Mouse (Mus musculus) heart, embryonic 15.5 days (tissue): ENCODE measurements around the gene Gm7534. TPM values are rescaled to one million over a fixed set of nuclear protein-coding genes. Genes with fewer than 3 reads are reported as not detected.

ENCODE experiments used
- ATAC-seq: fragments of 200-750 bp; cut with Nextera tagmentation; replicated peaks from 2 replicates; pipeline ENCODE4 v1.8.0; 2017; ENCODE audit warnings: low read depth, moderate TSS enrichment; ENCODE audit not compliant: insufficient number of reproducible peaks, insufficient read depth, low FRiP score
- H3K27ac ChIP-seq: fragments of 300-500 bp; sonication (generic); 2 replicates; pipeline ENCODE4 v1.5.1; 2015; ENCODE audit warnings: mild to moderate bottlenecking, inconsistent platforms
- H3K27me3 ChIP-seq: fragments of 300-500 bp; sonication (generic); 2 replicates; pipeline ENCODE4 v1.6.1; 2015; ENCODE audit warnings: inconsistent platforms
- H3K36me3 ChIP-seq: fragments of 300-500 bp; sonication (generic); 2 replicates; pipeline ENCODE4 v1.6.1; 2015; ENCODE audit warnings: mild to moderate bottlenecking, inconsistent platforms
- H3K4me1 ChIP-seq: fragments of 300-500 bp; sonication (generic); replicated peaks from 2 replicates; pipeline ENCODE4 v1.6.1; 2015; ENCODE audit warnings: inconsistent platforms
- H3K4me2 ChIP-seq: fragments of 300-500 bp; sonication (generic); 2 replicates; pipeline ENCODE4 v1.6.1; 2015; ENCODE audit warnings: inconsistent platforms, mild to moderate bottlenecking, moderate library complexity
- H3K4me3 ChIP-seq: fragments of 300-500 bp; sonication (generic); 2 replicates; pipeline ENCODE4 v1.5.1; 2015; ENCODE audit warnings: mild to moderate bottlenecking, inconsistent platforms
- H3K9ac ChIP-seq: fragments of 300-500 bp; sonication (generic); 2 replicates; pipeline ENCODE4 v1.6.1; 2015; ENCODE audit warnings: mild to moderate bottlenecking, inconsistent platforms
- H3K9me3 ChIP-seq: fragments of 300-500 bp; sonication (generic); replicated peaks from 2 replicates; pipeline ENCODE4 v1.6.1; 2016; ENCODE audit warnings: inconsistent platforms
- WGBS: fragments of 180-500 bp; shearing (Covaris S2); methylation state at CpG from one replicate; pipeline ENCODE4 v1.1.7; 2015; ENCODE audit warnings: mixed read lengths; 5-methylcytosine and 5-hydroxymethylcytosine counted together
- polyA plus RNA-seq: library from polyadenylated mRNA; unstranded; fragments of >200 nt; fragmentation: Nextera tagmentation; extraction: Ambion mirVana; gene quantifications from 2 replicates; pipeline ENCODE4 v1.2.1, GENCODE M21; 2015

The Gm7534 gene
- polyA plus RNA-seq, 1 experiment from 2014 or later: not detected

DNA sequence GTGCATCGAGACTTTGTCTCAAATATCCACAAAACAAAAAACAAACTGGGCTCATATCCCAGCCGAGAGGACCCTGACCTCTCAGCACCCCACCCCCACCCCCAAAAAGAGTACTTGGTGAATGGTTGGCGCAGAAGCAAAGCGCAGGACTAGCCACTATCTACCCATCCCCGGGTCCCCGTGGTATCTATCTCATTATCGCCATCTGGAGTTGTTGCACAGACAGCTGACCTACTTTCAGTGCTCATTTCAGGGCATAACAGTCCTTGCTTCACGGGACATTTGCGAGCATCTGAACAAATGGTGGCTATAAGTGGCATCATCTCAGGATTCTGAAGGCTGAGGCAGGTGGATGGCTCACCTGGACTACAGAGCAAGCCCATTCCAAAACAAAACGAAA is 35.9 kb upstream of the Gm7534 start:
- WGBS: 11% methylated on average over 10 of the region's 10 CpGs
- no peaks in the 10 kb centered on the region for H3K36me3 ChIP-seq
- H3K9me3 ChIP-seq: no peaks in the 10 kb centered on the region
- peaks cover 13% of the 10 kb centered on the region for H3K4me1 ChIP-seq
- ATAC-seq: no peak
- peaks cover 11% of the 10 kb centered on the region for H3K27me3 ChIP-seq
- peak overlapping the region; percentile 74 for H3K4me2 ChIP-seq
- peak overlapping the region; percentile 44 for H3K4me3 ChIP-seq
- H3K27ac ChIP-seq: no peak overlapping the region
- no peak overlapping the region for H3K9ac ChIP-seq

DNA sequence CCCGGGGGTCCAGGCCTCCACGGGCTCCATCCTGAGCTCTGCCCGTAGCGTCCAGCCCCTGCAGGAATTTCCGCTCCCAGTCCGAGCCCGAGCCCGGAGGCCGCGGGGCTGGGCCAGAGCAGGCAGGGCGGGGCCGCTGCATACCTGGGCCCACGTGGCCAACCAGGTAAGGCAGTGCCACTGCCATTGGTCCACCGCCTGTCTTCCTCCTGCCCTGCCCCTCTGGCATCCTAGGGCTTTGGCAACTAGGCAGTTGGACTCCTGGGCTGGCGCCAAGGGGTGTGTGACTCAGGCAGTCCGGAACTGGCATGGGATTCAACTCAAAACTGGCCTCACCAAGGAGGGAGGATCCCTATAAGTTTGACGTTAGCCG is 35.5 kb upstream of the Gm7534 start, which contains the start of gene Cnksr1:
TSS of gene Cnksr1 (minus strand) at position 121 of the 373 bp plus-strand sequence.
- H3K27me3 ChIP-seq: peaks cover 11% of the 10 kb centered on the region
- peaks cover 13% of the 10 kb centered on the region for H3K4me1 ChIP-seq
- no peaks in the 10 kb centered on the region for H3K9me3 ChIP-seq
- H3K27ac ChIP-seq: no peak within 1 kb of the TSS
- 1% methylated on average over 18 of the region's 18 CpGs for WGBS
- peak within 1 kb of the TSS; percentile 44 for H3K4me3 ChIP-seq
- ATAC-seq: peak; percentile 62
- H3K9ac ChIP-seq: peak within 1 kb of the TSS; percentile 32
- no peaks in the 10 kb centered on the region for H3K36me3 ChIP-seq
- peak within 1 kb of the TSS; percentile 74 for H3K4me2 ChIP-seq

DNA sequence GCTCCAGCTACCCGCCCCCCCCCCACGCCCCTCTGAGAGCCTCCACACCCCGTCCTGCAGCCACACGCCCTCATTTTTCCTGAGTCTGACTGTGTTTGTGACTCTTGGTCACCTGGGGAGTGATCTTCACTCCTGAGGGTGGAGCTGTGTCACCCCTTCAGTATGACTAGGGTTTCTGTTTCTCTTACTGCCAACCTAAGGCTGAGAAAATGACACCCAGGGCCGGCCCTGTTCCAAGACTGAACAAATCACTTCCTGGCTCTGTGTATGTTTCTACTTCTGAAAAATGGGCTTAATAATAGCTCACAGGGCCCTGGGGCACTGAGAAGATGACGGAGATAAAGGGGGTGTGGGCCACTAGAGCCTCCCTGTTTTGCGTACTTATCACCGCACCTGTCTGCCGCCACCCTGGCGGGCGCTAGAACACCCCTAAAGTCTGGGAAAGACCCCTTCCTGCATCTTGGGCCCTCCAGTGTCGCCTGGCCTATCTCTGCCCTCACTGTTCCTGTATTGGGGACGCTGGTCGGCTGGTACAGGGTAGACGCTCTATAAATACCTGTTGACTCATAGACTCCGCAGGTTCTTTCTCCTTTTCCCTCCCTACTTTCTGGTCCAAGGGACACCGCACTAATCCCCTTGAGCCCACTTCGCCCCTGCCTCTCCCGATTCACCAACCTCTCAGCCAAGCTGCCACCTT is 34.9 kb upstream of the Gm7534 start:
- peak overlapping the region; percentile 74 for H3K4me2 ChIP-seq
- ATAC-seq: no peak
- no peaks in the 10 kb centered on the region for H3K9me3 ChIP-seq
- H3K27ac ChIP-seq: no peak overlapping the region
- H3K4me1 ChIP-seq: peaks cover 13% of the 10 kb centered on the region
- H3K4me3 ChIP-seq: peak overlapping the region; percentile 44
- peaks cover 11% of the 10 kb centered on the region for H3K27me3 ChIP-seq
- peak overlapping the region; percentile 32 for H3K9ac ChIP-seq
- 26% methylated on average over 19 of the region's 19 CpGs for WGBS
- H3K36me3 ChIP-seq: no peaks in the 10 kb centered on the region

DNA sequence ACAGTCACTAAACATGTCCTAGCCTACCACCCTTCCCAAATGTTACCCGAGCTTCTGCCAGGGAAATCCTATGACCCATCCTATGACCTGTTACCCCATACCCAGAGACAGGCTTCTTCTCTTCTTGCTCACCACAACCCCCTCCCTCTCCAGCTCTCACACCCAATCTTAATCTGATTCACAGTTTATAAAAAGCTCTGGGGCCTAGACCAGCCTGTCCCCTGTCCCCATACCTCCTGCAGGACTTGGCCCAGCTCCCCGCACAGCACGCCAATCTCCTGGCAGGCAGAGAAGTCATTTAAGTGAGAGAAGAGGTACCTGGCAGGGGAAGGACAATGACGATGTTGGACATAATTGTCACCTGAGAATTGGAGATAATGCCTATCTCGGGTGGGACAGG is 32.1 kb upstream of the Gm7534 start:
- no peak overlapping the region for H3K9ac ChIP-seq
- WGBS: 57% methylated on average over 5 of the region's 5 CpGs
- H3K4me2 ChIP-seq: no peak overlapping the region
- no peak overlapping the region for H3K4me3 ChIP-seq
- H3K9me3 ChIP-seq: no peaks in the 10 kb centered on the region
- H3K4me1 ChIP-seq: peaks cover 13% of the 10 kb centered on the region
- H3K27me3 ChIP-seq: peaks cover 11% of the 10 kb centered on the region
- no peak for ATAC-seq
- H3K27ac ChIP-seq: no peak overlapping the region
- no peaks in the 10 kb centered on the region for H3K36me3 ChIP-seq

DNA sequence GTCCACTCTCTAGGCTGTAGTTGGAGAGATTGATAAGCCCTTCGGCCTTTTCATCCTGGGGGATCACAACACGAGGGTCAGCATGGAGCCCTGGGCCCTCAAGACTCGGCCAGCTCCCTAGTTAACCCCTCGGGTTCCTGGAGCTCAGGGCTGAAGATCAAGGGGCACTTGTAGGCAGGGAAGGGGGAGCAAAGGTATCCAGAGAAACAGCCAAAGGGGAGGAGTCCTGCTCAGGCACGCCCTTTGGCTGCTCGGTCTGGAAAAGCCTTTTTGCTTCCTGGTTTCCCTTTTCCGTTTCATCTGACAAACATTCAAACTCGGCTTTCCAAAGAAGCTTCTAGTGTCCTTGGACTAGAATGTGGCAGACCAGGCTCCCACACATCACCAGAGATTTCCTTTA is 27.6 kb upstream of the Gm7534 start:
- H3K4me2 ChIP-seq: no peak overlapping the region
- H3K4me3 ChIP-seq: no peak overlapping the region

DNA sequence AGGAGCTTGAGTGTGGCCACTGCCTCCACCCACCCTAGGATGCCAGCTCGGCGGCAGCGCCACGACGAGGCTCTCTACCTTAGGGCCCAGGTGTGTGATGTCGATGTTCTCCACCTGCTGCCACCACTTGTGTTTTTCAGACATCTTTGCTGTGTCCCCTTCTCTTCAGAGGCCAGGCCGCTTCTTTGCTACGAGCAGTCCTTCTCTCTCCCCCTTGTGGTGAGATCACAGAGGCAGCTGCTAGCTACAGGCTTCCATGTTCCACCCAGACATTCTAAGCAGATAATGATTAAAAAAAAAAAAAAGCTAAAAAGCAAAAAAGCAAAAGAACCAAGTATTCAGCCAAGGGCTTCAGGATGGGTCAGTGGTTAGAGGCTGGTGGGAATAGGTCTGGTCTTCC is 24.4 kb upstream of the Gm7534 start, which contains the start of gene Catsper4:
TSS of gene Catsper4 (minus strand) at position 190 of the 400 bp plus-strand sequence.
- no peaks in the 10 kb centered on the region for H3K4me1 ChIP-seq
- 64% methylated on average over 8 of the region's 8 CpGs for WGBS
- no peak within 1 kb of the TSS for H3K9ac ChIP-seq

More for the DNA sequence above, 27.6 kb upstream of the Gm7534 start:
- H3K4me1 ChIP-seq: no peaks in the 10 kb centered on the region
- H3K27ac ChIP-seq: no peak overlapping the region
- ATAC-seq: no peak
- H3K9ac ChIP-seq: no peak overlapping the region
- WGBS: 23% methylated on average over 8 of the region's 8 CpGs
- no peaks in the 10 kb centered on the region for H3K36me3 ChIP-seq
- no peaks in the 10 kb centered on the region for H3K9me3 ChIP-seq
- peaks cover 5% of the 10 kb centered on the region; the same call in 1 of the 2 replicates for H3K27me3 ChIP-seq

DNA sequence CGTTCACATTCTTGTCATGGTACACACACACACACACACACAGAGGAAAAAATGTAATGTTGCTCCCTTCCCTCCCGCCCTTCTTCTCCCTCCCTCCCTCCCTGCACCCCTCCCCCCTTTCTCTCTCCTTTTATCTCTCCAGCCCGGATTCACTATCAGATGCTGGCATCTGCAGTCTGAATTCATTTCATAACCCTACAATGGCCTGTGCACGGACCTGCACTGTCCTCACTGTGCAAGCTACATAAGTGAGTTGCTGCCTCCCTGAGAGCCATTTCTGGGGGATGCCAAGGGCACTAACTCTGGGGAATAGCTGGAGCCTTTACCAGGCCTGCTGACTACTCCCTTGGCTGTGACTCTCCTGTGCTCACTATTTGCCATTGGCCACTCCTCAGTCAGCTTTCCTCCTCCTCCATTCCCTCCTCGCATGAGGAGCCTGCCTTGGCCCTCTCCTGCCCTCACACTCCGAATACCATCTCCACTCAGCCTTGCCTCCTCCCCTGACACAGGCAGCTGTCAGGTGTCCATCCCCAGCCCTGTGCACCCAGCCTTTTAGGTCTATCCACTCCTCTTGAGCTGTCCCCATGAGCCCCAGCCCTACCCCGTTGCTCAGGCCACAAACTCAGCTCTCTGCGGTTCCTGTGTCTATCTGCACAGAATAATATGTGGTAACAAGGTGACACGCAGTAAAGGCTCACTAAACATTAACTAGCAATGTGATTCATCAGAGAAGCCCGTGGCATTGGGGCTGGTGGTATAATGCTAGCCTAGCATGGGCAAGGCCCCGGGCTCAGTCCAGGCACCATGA is 20.2 kb upstream of the Gm7534 start:
- Histone ChIP-seq H3K4me2 (no peak overlapping the region), H3K4me3 (no peak overlapping the region), H3K9me3 (no peaks in the 10 kb centered on the region), H3K27me3 (no peaks in the 10 kb centered on the region), H3K36me3 (no peaks in the 10 kb centered on the region), H3K9ac (no peak overlapping the region), H3K27ac (no peak overlapping the region), H3K4me1 (no peaks in the 10 kb centered on the region)
- no peak for ATAC-seq
- WGBS: 58% methylated on average over 11 of the region's 11 CpGs

More for the DNA sequence above, 24.4 kb upstream of the Gm7534 start, which contains the start of gene Catsper4:
- Histone ChIP-seq H3K4me2 (no peak within 1 kb of the TSS), H3K4me3 (no peak within 1 kb of the TSS), H3K9me3 (no peaks in the 10 kb centered on the region), H3K27me3 (0 out of 2 replicates have a peak, but pooled peaks cover 2% of the 10 kb centered on the region), H3K27ac (no peak within 1 kb of the TSS), H3K36me3 (no peaks in the 10 kb centered on the region)
- no peak for ATAC-seq

DNA sequence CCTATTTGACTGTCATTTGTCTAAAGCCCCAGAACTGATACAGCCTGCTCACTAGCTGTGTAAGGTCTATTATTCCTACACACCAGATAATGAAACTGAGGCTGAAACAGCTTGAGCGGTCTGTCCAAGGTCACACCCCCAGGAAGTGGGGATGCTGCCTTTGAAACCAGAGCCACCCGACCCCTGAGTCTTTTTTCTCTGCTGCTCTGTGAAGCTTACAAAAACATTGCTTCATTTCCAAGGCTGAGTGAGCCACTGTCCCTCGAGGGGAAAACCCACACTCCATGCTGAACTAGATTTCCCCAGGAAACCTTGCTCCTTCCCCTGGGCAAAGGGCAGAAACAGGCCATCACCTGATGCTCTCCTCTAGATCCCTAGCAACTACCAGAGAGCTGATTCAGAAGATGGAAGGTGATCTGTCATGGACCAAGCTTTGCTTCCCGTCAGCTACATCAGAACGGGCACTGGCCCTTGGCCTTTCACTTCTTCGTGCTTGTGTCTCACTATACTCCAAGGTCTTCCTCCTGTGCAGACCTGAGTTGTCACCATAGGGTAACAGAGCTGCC is 3.8 kb upstream of the Gm7534 start:
- Histone ChIP-seq H3K9ac (no peak overlapping the region), H3K4me3 (no peak overlapping the region), H3K4me2 (no peak overlapping the region), H3K9me3 (no peaks in the 10 kb centered on the region), H3K27me3 (0 out of 2 replicates have a peak, but pooled peaks cover 5% of the 10 kb centered on the region), H3K4me1 (no peaks in the 10 kb centered on the region), H3K27ac (no peak overlapping the region), H3K36me3 (no peaks in the 10 kb centered on the region)
- WGBS: 49% methylated on average over 6 of the region's 6 CpGs
- no peak for ATAC-seq

DNA sequence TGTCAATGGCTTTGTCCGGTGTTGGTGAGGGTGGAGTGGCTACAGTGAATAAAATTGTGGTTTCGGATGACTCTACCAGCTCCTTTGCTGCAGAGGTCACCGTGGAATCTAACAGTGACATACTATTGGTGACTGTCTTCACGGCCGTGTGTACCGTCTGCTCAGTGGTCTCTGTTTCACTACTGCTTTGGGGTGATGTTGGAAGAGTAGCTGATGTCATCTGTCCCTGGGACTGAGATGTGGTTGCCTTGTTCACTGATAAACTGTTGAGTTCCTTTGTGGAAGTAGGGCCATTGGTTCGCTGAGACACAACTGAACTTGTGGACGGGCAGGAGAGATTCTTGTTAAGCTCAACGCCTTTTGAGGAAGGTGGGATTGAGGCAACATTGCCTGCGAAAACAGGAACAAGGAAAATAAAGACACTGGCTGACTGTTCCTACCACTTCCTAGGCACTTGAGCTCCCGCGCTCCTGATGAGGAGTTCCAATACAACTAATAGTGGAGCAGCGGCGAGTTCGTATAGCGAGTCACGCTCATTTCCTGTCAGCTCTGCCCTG is 614 bp upstream of the Gm7534 start:
- Histone ChIP-seq H3K27me3 (0 out of 2 replicates have a peak, but pooled peaks cover 3% of the 10 kb centered on the region), H3K4me1 (no peaks in the 10 kb centered on the region), H3K9me3 (no peaks in the 10 kb centered on the region), H3K4me3 (no peak overlapping the region), H3K36me3 (no peaks in the 10 kb centered on the region), H3K9ac (no peak overlapping the region), H3K27ac (no peak overlapping the region), H3K4me2 (no peak overlapping the region)
- WGBS: 86% methylated on average over 17 of the region's 17 CpGs
- ATAC-seq: no peak

DNA sequence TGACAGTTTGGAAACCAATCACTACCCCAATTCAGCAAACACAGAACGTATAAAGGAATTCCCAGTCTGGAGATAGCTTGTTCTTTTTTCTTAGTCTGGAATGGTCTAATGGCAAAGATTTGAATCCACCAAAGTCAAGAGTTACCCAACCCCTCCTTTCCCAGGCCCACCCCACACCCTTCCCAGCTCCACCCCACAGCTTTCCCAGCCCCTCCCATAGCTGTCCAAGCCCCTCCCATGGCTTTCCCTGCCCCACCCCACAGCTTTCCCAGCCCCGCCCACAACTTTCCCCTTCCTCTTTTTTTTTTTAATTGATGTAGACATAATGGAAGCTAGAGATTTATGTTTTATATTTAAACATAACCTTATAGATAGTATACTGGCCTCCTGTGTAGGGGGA is 3.4 kb downstream of the Gm7534 start:
- WGBS: 70% methylated on average over 2 of the region's 2 CpGs

DNA sequence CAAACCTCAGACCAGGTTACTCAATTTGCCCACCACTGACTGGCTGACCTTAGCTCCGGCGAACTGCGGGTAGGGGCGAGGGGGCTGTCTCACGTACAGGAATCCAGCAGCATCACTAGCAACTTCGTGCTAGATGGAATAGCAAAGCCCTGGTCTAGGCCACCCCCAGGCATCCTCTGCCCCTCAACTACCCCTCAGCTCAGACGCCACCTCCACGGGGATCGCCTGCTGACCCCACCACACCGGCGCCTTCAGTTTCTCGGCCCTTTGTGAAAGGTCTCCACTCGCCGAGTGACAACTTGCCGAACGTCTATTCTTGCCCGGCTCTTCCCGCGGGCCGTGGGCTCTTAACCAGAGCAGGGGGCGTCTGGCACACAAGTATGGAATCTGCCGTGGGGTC is 16.5 kb downstream of the Gm7534 start:
- Histone ChIP-seq H3K4me3 (peak overlapping the region; percentile 92), H3K27me3 (no peaks in the 10 kb centered on the region), H3K4me1 (peaks cover 22% of the 10 kb centered on the region), H3K27ac (peak overlapping the region; percentile 91), H3K4me2 (peak overlapping the region; percentile 95), H3K36me3 (no peaks in the 10 kb centered on the region), H3K9me3 (no peaks in the 10 kb centered on the region), H3K9ac (peak overlapping the region; percentile 91)
- no peak for ATAC-seq
- WGBS: under 1% methylated on average over 22 of the region's 22 CpGs

More for the DNA sequence above, 3.4 kb downstream of the Gm7534 start:
- ATAC-seq: no peak
- Histone ChIP-seq H3K36me3 (no peaks in the 10 kb centered on the region), H3K4me3 (no peak overlapping the region), H3K9ac (no peak overlapping the region), H3K27ac (no peak overlapping the region), H3K9me3 (no peaks in the 10 kb centered on the region), H3K4me2 (no peak overlapping the region), H3K4me1 (no peaks in the 10 kb centered on the region), H3K27me3 (no peaks in the 10 kb centered on the region)
